36 mouse cellular contexts compared by ENCODE assay signal in genomic region chr3:40716056-40716455, GRCm38 (mm10). TPM values are rescaled to one million over a fixed set of nuclear protein-coding genes. Genes with fewer than 3 reads are reported as not detected.
"Had no signal": no experiment of that assay in that cellular context is flagged by ENCODE, and none has a peak within 500 bp of the region (broad histone marks: within the 10 kb centered on the region; RNA-seq: fewer than 3 reads in every experiment).

No protein-coding gene starts in this region.

- ATAC-seq: hindbrain, embryonic 16.5 days; hindbrain, postnatal 0 days; inflammation-experienced regulatory T-cells, adult 6 months had no signal

- H3K4me2 ChIP-seq: heart, embryonic 11.5 days; heart, embryonic 12.5 days; heart, embryonic 13.5 days; heart, embryonic 15.5 days; hindbrain, embryonic 12.5 days; hindbrain, embryonic 13.5 days; hindbrain, embryonic 14.5 days; hindbrain, embryonic 15.5 days; kidney, embryonic 15.5 days had no signal

- DNase-seq: heart, adult 18-20 months; heart, adult 2 months; heart, postnatal 10 days; heart, postnatal 4 days; kidney, adult 11 months; kidney, adult 18-20 months; kidney, adult 2 months; kidney, adult 8-10 months; kidney, adult 9 months; kidney, postnatal 10 days; kidney, postnatal 14 days; kidney, postnatal 25 days; kidney, postnatal 36 days; kidney, postnatal 4 days; layer of hippocampus, adult 9-11 months; layer of hippocampus, postnatal 36 days had no signal

- H3K36me3 ChIP-seq: heart, embryonic 10.5 days; heart, embryonic 12.5 days; heart, embryonic 13.5 days; heart, embryonic 15.5 days; hindbrain, embryonic 10.5 days; hindbrain, embryonic 12.5 days; hindbrain, embryonic 13.5 days; hindbrain, embryonic 15.5 days; kidney, embryonic 15.5 days had no signal

- H3K27ac ChIP-seq: heart, adult 2 months; heart, embryonic 10.5 days; heart, embryonic 13.5 days; heart, embryonic 15.5 days; hindbrain, embryonic 10.5 days; hindbrain, embryonic 12.5 days; hindbrain, embryonic 13.5 days; hindbrain, embryonic 14.5 days; hindbrain, embryonic 15.5 days; hindbrain, postnatal 0 days; kidney, embryonic 15.5 days; kidney, postnatal 0 days; layer of hippocampus, adult 2 months; left cerebral cortex, adult 2 months had no signal

- H3K9me3 ChIP-seq: heart, embryonic 10.5 days; heart, embryonic 12.5 days; heart, embryonic 13.5 days; heart, embryonic 15.5 days; hindbrain, embryonic 10.5 days; hindbrain, embryonic 12.5 days; hindbrain, embryonic 13.5 days; hindbrain, embryonic 15.5 days; kidney, embryonic 15.5 days had no signal

- H3K4me3 ChIP-seq: heart, adult 2 months; heart, embryonic 10.5 days; heart, embryonic 12.5 days; heart, embryonic 13.5 days; heart, embryonic 15.5 days; hindbrain, embryonic 10.5 days; hindbrain, embryonic 12.5 days; hindbrain, embryonic 13.5 days; hindbrain, embryonic 15.5 days; kidney, embryonic 15.5 days; layer of hippocampus, adult 2 months; left cerebral cortex, adult 2 months had no signal

- H3K27me3 ChIP-seq: heart, embryonic 12.5 days; heart, embryonic 13.5 days; heart, embryonic 15.5 days; hindbrain, embryonic 12.5 days; hindbrain, embryonic 13.5 days; hindbrain, embryonic 15.5 days; kidney, embryonic 15.5 days had no signal

- H3K9ac ChIP-seq: heart, embryonic 12.5 days; heart, embryonic 13.5 days; heart, embryonic 15.5 days; hindbrain, embryonic 12.5 days; hindbrain, embryonic 13.5 days; hindbrain, embryonic 14.5 days; hindbrain, embryonic 15.5 days; kidney, embryonic 15.5 days had no signal

- H3K4me1 ChIP-seq: heart, embryonic 10.5 days; heart, embryonic 12.5 days; heart, embryonic 15.5 days; hindbrain, embryonic 10.5 days; hindbrain, embryonic 12.5 days; hindbrain, embryonic 13.5 days; hindbrain, embryonic 15.5 days; kidney, embryonic 15.5 days had no signal

RNA-seq across cellular contexts. Expression of gene Slc25a31, which starts 7.4 kb away (rescaled TPM):
- total RNA-seq: hematopoietic stem cell, adult 5-6 weeks; layer of hippocampus, adult 18-20 months; left cerebral cortex, adult 18-20 months; left cerebral cortex, adult 2 months had no signal
- polyA plus RNA-seq: inflammation-experienced regulatory T-cells, adult 6 months had no signal
